14 mouse cellular contexts compared by ENCODE assay signal in genomic region chr3:135280160-135280559, GRCm38 (mm10). TPM values are rescaled to one million over a fixed set of nuclear protein-coding genes. Genes with fewer than 3 reads are reported as not detected.
DNase-seq lines count a peak whose midpoint lies in the region; ATAC-seq and TF ChIP-seq lines count a peak whose summit lies in the region.
"Had no signal": no experiment of that assay in that cellular context is flagged by ENCODE, and none has a peak within 500 bp of the region (broad histone marks: within the 10 kb centered on the region; RNA-seq: fewer than 3 reads in every experiment).

No protein-coding gene starts in this region.

- no peaks in the 10 kb centered on the region for H3K36me3 ChIP-seq in forebrain, embryonic 13.5 days (ENCODE audit: poor library complexity, severe bottlenecking)
- H3K36me3 ChIP-seq in forebrain, embryonic 11.5 days (ENCODE audit: control insufficient read depth, insufficient read depth, low read length), result no peaks in the 10 kb centered on the region
- no peaks in the 10 kb centered on the region for H3K36me3 ChIP-seq in stomach, postnatal 0 days (ENCODE audit: control insufficient read depth, insufficient read depth, low read length)
- H3K36me3 ChIP-seq: embryonic facial prominence, embryonic 13.5 days; G1E; heart, embryonic 15.5 days had no signal

- no peak for TF ChIP-seq CTCF in stomach, postnatal 0 days (IDR thresholded peaks at IDR 0.05; ENCODE audit: low read depth)

- DNase-seq in forebrain, embryonic 11.5 days (ENCODE audit: low spot score), result no peak
- DNase-seq in thymus, postnatal 14 days, result peak; percentile 13
- DNase-seq in thymus, postnatal 10 days (ENCODE audit: low spot score in 2 of 2), result no peak
- no peak for DNase-seq in stomach, postnatal 0 days (ENCODE audit: low spot score)
- no peak for DNase-seq in frontal cortex, postnatal 25 days (ENCODE audit: low spot score in 2 of 2)
- no peak for DNase-seq in lung, postnatal 10 days
- DNase-seq: kidney, adult 9 months; lung, adult 2 months had no signal

- 0 out of 2 replicates have a peak, but pooled peaks have one; percentile 14 for ATAC-seq in forebrain, embryonic 13.5 days
- no peak for ATAC-seq in forebrain, embryonic 11.5 days (replicated peaks; ENCODE audit: low FRiP score)
- peak; percentile 40 for ATAC-seq in megakaryocyte progenitor cell, adult 5-6 weeks (replicated peaks; ENCODE audit: poor library complexity)
- ATAC-seq in stomach, postnatal 0 days (ENCODE audit: low FRiP score, low TSS enrichment), result 0 out of 2 replicates have a peak, but pooled peaks have one; percentile 8

- H3K4me1 ChIP-seq in forebrain, embryonic 13.5 days, result peaks cover 3% of the 10 kb centered on the region; the same call in 1 of the 2 replicates
- no peaks in the 10 kb centered on the region for H3K4me1 ChIP-seq in forebrain, embryonic 11.5 days (replicated peaks; ENCODE audit: control insufficient read depth, insufficient read depth, low read length)
- no peaks in the 10 kb centered on the region for H3K4me1 ChIP-seq in stomach, postnatal 0 days (replicated peaks; ENCODE audit: control insufficient read depth, insufficient read depth)

- H3K9me3 ChIP-seq in forebrain, embryonic 13.5 days (replicated peaks), result no peaks in the 10 kb centered on the region
- H3K9me3 ChIP-seq in forebrain, embryonic 11.5 days (ENCODE audit: control insufficient read depth, low read length), result no peaks in the 10 kb centered on the region
- 0 out of 2 replicates have a peak, but pooled peaks cover 4% of the 10 kb centered on the region for H3K9me3 ChIP-seq in stomach, postnatal 0 days (ENCODE audit: control insufficient read depth, low read length)
- H3K9me3 ChIP-seq: embryonic facial prominence, embryonic 13.5 days; G1E; heart, embryonic 15.5 days had no signal

- no peak overlapping the region for H3K4me2 ChIP-seq in forebrain, embryonic 13.5 days
- H3K4me2 ChIP-seq in forebrain, embryonic 11.5 days (ENCODE audit: low read depth, low read length, severe bottlenecking), result no peak overlapping the region
- no peak overlapping the region for H3K4me2 ChIP-seq in stomach, postnatal 0 days (replicated peaks; ENCODE audit: low read depth)
- H3K4me2 ChIP-seq: embryonic facial prominence, embryonic 13.5 days; heart, embryonic 15.5 days had no signal

- H3K27ac ChIP-seq in forebrain, embryonic 13.5 days, result no peak overlapping the region
- H3K27ac ChIP-seq in forebrain, embryonic 11.5 days (ENCODE audit: low read depth, low read length), result no peak overlapping the region
- no peak overlapping the region for H3K27ac ChIP-seq in stomach, postnatal 0 days (replicated peaks)
- H3K27ac ChIP-seq: heart, embryonic 15.5 days; left cerebral cortex, adult 2 months had no signal

- H3K9ac ChIP-seq in forebrain, embryonic 13.5 days, result peak overlapping the region; percentile 53; the same call in 1 of the 2 replicates
- no peak overlapping the region; the same call in 1 of the 2 replicates for H3K9ac ChIP-seq in forebrain, embryonic 11.5 days (ENCODE audit: low read length)
- 0 out of 2 replicates have a peak overlapping the region, but pooled peaks have one; percentile 2 for H3K9ac ChIP-seq in stomach, postnatal 0 days (ENCODE audit: low read length)

- no peak overlapping the region for H3K4me3 ChIP-seq in forebrain, embryonic 13.5 days
- no peak overlapping the region for H3K4me3 ChIP-seq in forebrain, embryonic 11.5 days (ENCODE audit: low read depth, low read length)
- no peak overlapping the region for H3K4me3 ChIP-seq in stomach, postnatal 0 days (ENCODE audit: low read depth, low read length)
- H3K4me3 ChIP-seq: embryonic facial prominence, embryonic 13.5 days; heart, embryonic 15.5 days; left cerebral cortex, adult 2 months had no signal

- H3K27me3 ChIP-seq in forebrain, embryonic 13.5 days, result no peaks in the 10 kb centered on the region
- no peaks in the 10 kb centered on the region for H3K27me3 ChIP-seq in forebrain, embryonic 11.5 days (ENCODE audit: control insufficient read depth, insufficient read depth, low read length)
- H3K27me3 ChIP-seq in stomach, postnatal 0 days (ENCODE audit: control insufficient read depth, insufficient read depth, low read length), result no peaks in the 10 kb centered on the region
- H3K27me3 ChIP-seq: embryonic facial prominence, embryonic 13.5 days; heart, embryonic 15.5 days had no signal

- TF ChIP-seq EP300 in stomach, postnatal 0 days (optimal IDR thresholded peaks at IDR 0.05), result no peak

- WGBS in forebrain, embryonic 13.5 days, result 77% methylated on average over 4 of the region's 4 CpGs
- WGBS in forebrain, embryonic 11.5 days, result 78% methylated on average over 4 of the region's 4 CpGs
- WGBS in stomach, postnatal 0 days, result 73% methylated on average over 4 of the region's 4 CpGs

RNA-seq across cellular contexts. Expression of gene Bdh2, which starts 0.9 kb away (rescaled TPM):
- polyA plus RNA-seq in forebrain, embryonic 13.5 days (2015; fragmentation: Nextera tagmentation; extraction: Ambion mirVana), result 2.9 TPM in 2 replicates
- 5.0 and 5.4 TPM in 2 replicates for polyA plus RNA-seq in forebrain, embryonic 11.5 days (2014; fragmentation: Nextera tagmentation; extraction: Ambion mirVana)
- total RNA-seq in megakaryocyte progenitor cell, adult 5-6 weeks (2015), result 0.32 and 0.52 TPM in 2 replicates
- 0.07 TPM in 1 of 2 replicates, not detected in the other for total RNA-seq in megakaryocyte progenitor cell, adult 5-6 weeks (2017)
- 2.4 TPM in 2 replicates for polyA plus RNA-seq in stomach, postnatal 0 days (2015; fragmentation: Nextera tagmentation; extraction: Ambion mirVana)
- polyA plus RNA-seq: G1E had no signal

RNA-seq across cellular contexts. Expression of gene Slc9b2, which starts 27.3 kb away (rescaled TPM):
- 0.83 and 1.2 TPM in 2 replicates for polyA plus RNA-seq in forebrain, embryonic 13.5 days (2015; fragmentation: Nextera tagmentation; extraction: Ambion mirVana)
- polyA plus RNA-seq in forebrain, embryonic 11.5 days (2014; fragmentation: Nextera tagmentation; extraction: Ambion mirVana), result 6.6 and 8.1 TPM in 2 replicates
- 0.17 TPM in 1 of 2 replicates, not detected in the other for total RNA-seq in megakaryocyte progenitor cell, adult 5-6 weeks (2015)
- 0.12 TPM in 1 of 2 replicates, not detected in the other for total RNA-seq in megakaryocyte progenitor cell, adult 5-6 weeks (2017)
- polyA plus RNA-seq in stomach, postnatal 0 days (2015; fragmentation: Nextera tagmentation; extraction: Ambion mirVana), result 6.0 and 6.9 TPM in 2 replicates
- total RNA-seq: G1E had no signal
- polyA plus RNA-seq: G1E had no signal
